Mouse (Mus musculus) common myeloid progenitor, adult 5-6 weeks (primary cell): ENCODE results near the gene Mesp2. TPM values are rescaled to one million over a fixed set of nuclear protein-coding genes. Genes with fewer than 3 reads are reported as not detected.
A peak's percentile ranks its signal among the peaks of the same experiment; 100 is the strongest.

ENCODE experiments used
- ATAC-seq: replicated peaks from 2 replicates; pipeline ENCODE4 v1.8.0; 2016; ENCODE audit warnings: low read depth, mild to moderate bottlenecking, moderate TSS enrichment, inconsistent platforms; ENCODE audit not compliant: poor library complexity, severe bottlenecking
- total RNA-seq: library from RNA; stranded (forward); fragments of 200-1000, 187-1606 nt; gene quantifications from 2 replicates; pipeline ENCODE4 v1.2.3, GENCODE M21; 2017

Gene Mesp2
- total RNA-seq, 1 experiment from 2014 or later = not detected

GRCm38 (mm10) chr7:79858956-79859630 is 48.6 kb downstream of the Mesp2 start:
- peak; percentile 36 for ATAC-seq

- no peak for ATAC-seq
Observed at GRCm38 (mm10) chr7:79860811-79861210, 50.3 kb downstream of the Mesp2 start, which contains the start of gene Anpep. Anpep (minus strand) TSS chr7:79861059.

DNA sequence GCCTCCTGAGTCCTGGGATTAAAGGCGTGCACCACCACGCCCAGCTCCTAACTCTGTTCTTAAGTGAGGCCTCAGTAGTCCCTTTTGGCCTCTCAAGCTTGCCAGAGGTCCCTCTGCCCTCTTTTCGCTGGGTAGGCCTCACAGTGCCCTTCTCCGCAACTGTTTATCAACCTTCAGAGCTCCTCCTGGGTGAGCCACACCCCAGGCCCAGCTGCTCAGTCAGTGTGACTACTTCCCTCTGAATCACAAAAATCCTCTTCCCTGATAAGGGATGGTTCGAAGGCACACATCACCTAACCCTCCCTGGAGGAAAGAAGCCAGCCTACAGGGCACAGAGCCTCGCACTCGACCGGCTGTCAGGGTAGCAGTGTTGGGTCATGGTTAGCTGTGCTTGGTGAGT is 51.3 kb downstream of the Mesp2 start:
- no peak for ATAC-seq

Other genes starting within 250 kb of the Mesp2 start
- not detected in 2 replicates for gene Rhcg, start 193.1 kb upstream of the Mesp2 start, total RNA-seq
- gene Ticrr, start 150.5 kb upstream of the Mesp2 start, total RNA-seq = 16.7 and 34.7 TPM in 2 replicates
- 0.53 and 1.6 TPM in 2 replicates for gene Kif7, start 95.0 kb upstream of the Mesp2 start, total RNA-seq
- gene Plin1, start 77.8 kb upstream of the Mesp2 start, total RNA-seq = not detected in 2 replicates
- 3.1 and 4.5 TPM in 2 replicates for gene Pex11a, start 67.6 kb upstream of the Mesp2 start, total RNA-seq
- gene Wdr93, start 67.6 kb upstream of the Mesp2 start, total RNA-seq = not detected in 2 replicates
- gene Mesp1, start 16.9 kb upstream of the Mesp2 start, total RNA-seq = not detected in 2 replicates
- 1.8 TPM in 1 of 2 replicates, not detected in the other for gene Anpep, start 50.3 kb downstream of the Mesp2 start, total RNA-seq
- 8.4 and 11.1 TPM in 2 replicates for gene Ap3s2, start 109.9 kb downstream of the Mesp2 start, total RNA-seq
- 0.19 and 0.41 TPM in 2 replicates for gene Arpin, start 124.6 kb downstream of the Mesp2 start, total RNA-seq
- 17.8 and 20.4 TPM in 2 replicates for gene Zfp710, start 214.1 kb downstream of the Mesp2 start, total RNA-seq